ENCODE assay signal across 25 mouse cellular contexts in genomic region chr17:47420195-47420594, GRCm38 (mm10). TPM values are rescaled to one million over a fixed set of nuclear protein-coding genes. Genes with fewer than 3 reads are reported as not detected.
"Had no signal": no experiment of that assay in that cellular context is flagged by ENCODE, and none has a peak within 500 bp of the region (broad histone marks: within the 10 kb centered on the region; RNA-seq: fewer than 3 reads in every experiment).

No protein-coding gene starts in this region.

- H3K27me3 ChIP-seq: heart, embryonic 15.5 days; hindbrain, embryonic 13.5 days; hindbrain, embryonic 15.5 days had no signal

- ATAC-seq: hindbrain, postnatal 0 days; intestine, postnatal 0 days; liver, embryonic 12.5 days had no signal

- H3K36me3 ChIP-seq: heart, embryonic 13.5 days; heart, embryonic 15.5 days; hindbrain, embryonic 13.5 days; hindbrain, embryonic 15.5 days; limb, embryonic 13.5 days; limb, embryonic 15.5 days; liver, embryonic 12.5 days had no signal

- DNase-seq: gastrocnemius, postnatal 14 days; gastrocnemius, postnatal 36 days; heart, adult 11 months; heart, adult 2 months; heart, postnatal 14 days; heart, postnatal 36 days; kidney, adult 18-20 months; kidney, adult 8-10 months; kidney, postnatal 10 days; kidney, postnatal 25 days; kidney, postnatal 4 days; layer of hippocampus, adult 9-11 months; layer of hippocampus, postnatal 36 days; left cerebral cortex, postnatal 4 days had no signal

- H3K4me3 ChIP-seq: heart, adult 2 months; heart, embryonic 13.5 days; heart, embryonic 15.5 days; hindbrain, embryonic 13.5 days; hindbrain, embryonic 15.5 days; limb, embryonic 13.5 days; limb, embryonic 15.5 days; liver, embryonic 12.5 days had no signal

- H3K9ac ChIP-seq: heart, embryonic 13.5 days; heart, embryonic 15.5 days; hindbrain, embryonic 13.5 days; hindbrain, embryonic 15.5 days; limb, embryonic 13.5 days; limb, embryonic 15.5 days; liver, embryonic 12.5 days had no signal

- H3K27ac ChIP-seq: heart, adult 2 months; heart, embryonic 13.5 days; heart, embryonic 15.5 days; hindbrain, embryonic 13.5 days; hindbrain, embryonic 15.5 days; hindbrain, postnatal 0 days; limb, embryonic 13.5 days; limb, embryonic 15.5 days; liver, embryonic 12.5 days had no signal

- H3K9me3 ChIP-seq: heart, embryonic 13.5 days; heart, embryonic 15.5 days; hindbrain, embryonic 13.5 days; hindbrain, embryonic 15.5 days; limb, embryonic 13.5 days; limb, embryonic 15.5 days; liver, embryonic 12.5 days had no signal

- H3K4me1 ChIP-seq: hindbrain, embryonic 13.5 days; hindbrain, embryonic 15.5 days; limb, embryonic 13.5 days; limb, embryonic 15.5 days; liver, embryonic 12.5 days had no signal

- H3K4me2 ChIP-seq: heart, embryonic 11.5 days; heart, embryonic 13.5 days; heart, embryonic 15.5 days; hindbrain, embryonic 13.5 days; hindbrain, embryonic 15.5 days; limb, embryonic 13.5 days; limb, embryonic 15.5 days; liver, embryonic 12.5 days had no signal

RNA-seq across cellular contexts. Expression of gene 1700001C19Rik, which starts 17.0 kb away (rescaled TPM):
- polyA plus RNA-seq: kidney, embryonic 16.5 days had no signal
